Mouse (Mus musculus) stomach, postnatal 0 days (tissue): ENCODE measurements around the gene Ralgapb. TPM values are rescaled to one million over a fixed set of nuclear protein-coding genes. Genes with fewer than 3 reads are reported as not detected.

Experiments
- ATAC-seq: fragments of 200-750 bp; cut with Nextera tagmentation; 2 replicates; pipeline ENCODE4 v1.8.0; 2017; ENCODE audit not compliant: low FRiP score, low TSS enrichment
- DNase-seq: peaks from one replicate; pipeline ENCODE4 v3.0.0-alpha.2; 2016; ENCODE audit warnings: low spot score
- H3K27ac ChIP-seq: fragments of 300-500 bp; sonication (generic); replicated peaks from 2 replicates; pipeline ENCODE4 v1.5.1; 2014; ENCODE audit warnings: mild to moderate bottlenecking, control low read depth
- H3K27me3 ChIP-seq: fragments of 300-500 bp; sonication (generic); 2 replicates; pipeline ENCODE4 v1.6.1; 2014; ENCODE audit warnings: low read length; ENCODE audit not compliant: control insufficient read depth, insufficient read depth
- H3K36me3 ChIP-seq: fragments of 300-500 bp; sonication (generic); 2 replicates; pipeline ENCODE4 v1.6.1; 2014; ENCODE audit warnings: low read length, mixed read lengths; ENCODE audit not compliant: control insufficient read depth, insufficient read depth
- H3K4me1 ChIP-seq: fragments of 300-500 bp; sonication (generic); replicated peaks from 2 replicates; pipeline ENCODE4 v1.6.1; 2014; ENCODE audit warnings: antibody characterized with exemption; ENCODE audit not compliant: control insufficient read depth, insufficient read depth
- H3K4me2 ChIP-seq: fragments of 300-500 bp; sonication (generic); replicated peaks from 2 replicates; pipeline ENCODE4 v1.6.1; 2014; ENCODE audit warnings: low read depth, mild to moderate bottlenecking, control low read depth, moderate library complexity
- H3K4me3 ChIP-seq: fragments of 300-500 bp; sonication (generic); 2 replicates; pipeline ENCODE4 v1.5.1; 2014; ENCODE audit warnings: low read depth, low read length, control low read depth
- H3K9ac ChIP-seq: fragments of 300-500 bp; sonication (generic); 2 replicates; pipeline ENCODE4 v1.6.1; 2014; ENCODE audit warnings: mild to moderate bottlenecking, low read length, control low read depth, mixed read lengths
- H3K9me3 ChIP-seq: fragments of 300-500 bp; sonication (generic); 2 replicates; pipeline ENCODE4 v1.6.1; 2016; ENCODE audit warnings: low read length; ENCODE audit not compliant: control insufficient read depth
- CTCF ChIP-seq: IDR thresholded peaks from 2 replicates; pipeline ENCODE4 v1.5.1; 2016; ENCODE audit warnings: antibody characterized with exemption, low read depth, mild to moderate bottlenecking, moderate library complexity
- EP300 ChIP-seq: optimal IDR thresholded peaks from 2 replicates; pipeline ENCODE3; 2016; ENCODE audit warnings: antibody characterized with exemption
- WGBS: fragments of 180-500 bp; shearing (Covaris S2); extraction: QIAGEN DNeasy Blood & Tissue Kit; methylation state at CpG from one replicate; pipeline ENCODE4 v1.1.7; 2014; 5-methylcytosine and 5-hydroxymethylcytosine counted together
- polyA plus RNA-seq: library from polyadenylated mRNA; unstranded; fragments of >200 nt; fragmentation: Nextera tagmentation; extraction: Ambion mirVana; gene quantifications from 2 replicates; pipeline ENCODE4 v1.2.1, GENCODE M21; 2015

Gene Ralgapb
- polyA plus RNA-seq, 1 experiment from 2014 or later = 11.4 TPM

DNA sequence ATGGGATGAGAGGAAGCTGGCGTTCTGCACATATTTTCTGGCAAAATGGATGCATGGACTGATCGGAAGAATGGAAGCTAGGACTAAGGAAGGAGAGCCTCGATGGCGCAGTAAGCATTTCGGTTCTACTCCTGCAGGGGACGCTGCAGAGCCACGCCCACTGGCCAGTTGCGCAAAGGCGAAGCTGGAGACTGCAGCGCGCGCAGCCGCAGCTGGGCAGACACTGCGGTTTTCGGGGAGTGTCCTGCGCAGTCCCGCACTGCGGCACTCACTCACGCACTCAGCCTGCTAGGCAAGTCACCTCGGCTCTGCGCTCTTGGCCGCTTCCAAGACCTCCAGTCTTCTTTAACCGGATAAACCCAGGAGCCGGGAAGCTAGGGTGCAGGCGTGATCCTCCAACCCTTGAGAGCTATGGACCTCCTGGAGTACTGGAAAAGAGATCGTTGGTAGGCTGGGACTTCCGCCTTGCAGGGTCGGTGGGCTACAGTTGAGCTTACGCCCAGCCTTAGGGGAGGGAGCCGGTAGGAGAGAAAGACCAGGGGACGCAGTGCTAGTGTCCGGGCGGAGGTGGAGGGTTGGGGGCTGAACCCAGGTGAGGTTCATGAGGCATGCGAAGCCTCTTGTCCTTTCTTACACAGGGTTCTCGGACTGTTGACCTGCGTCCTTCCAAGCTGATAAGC is 34.1 kb upstream of the Ralgapb start, which contains the start of gene Snhg11:
Gene Snhg11, plus strand, starts transcription at position 196 of the 680 bp plus-strand sequence.
- DNase-seq = peak; percentile 62

DNA sequence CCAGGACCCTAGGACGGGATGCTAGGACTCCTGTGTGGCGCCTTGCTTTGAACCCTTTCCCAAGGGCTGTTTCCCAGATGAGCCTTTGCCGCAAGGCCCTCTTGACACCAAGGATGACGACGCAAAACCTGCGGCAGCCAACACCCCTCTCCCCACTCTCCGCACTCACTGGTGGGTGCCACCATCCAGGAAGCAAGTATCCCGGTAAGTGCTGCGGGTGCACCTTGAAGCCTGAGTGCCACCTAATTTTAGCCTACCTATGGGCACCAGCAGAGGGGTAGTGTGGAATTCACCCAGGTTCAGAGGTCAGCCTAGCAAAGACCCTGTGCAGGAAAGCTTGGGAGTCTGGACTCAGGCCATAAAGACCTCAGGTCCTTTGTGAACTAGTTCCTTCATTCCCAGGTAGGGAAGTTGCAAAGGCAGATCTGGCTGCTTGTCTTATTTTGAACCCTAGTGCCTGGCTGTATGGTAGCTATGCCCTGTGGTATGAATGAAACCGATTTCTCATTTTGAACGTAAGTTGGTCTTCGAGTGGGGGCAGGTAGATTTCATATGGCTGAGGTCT is 33.4 kb upstream of the Ralgapb start:
- Histone ChIP-seq H3K36me3 (no peaks in the 10 kb centered on the region), H3K4me3 (0 out of 2 replicates have a peak overlapping the region, but pooled peaks have one; percentile 10), H3K27ac (no peak overlapping the region), H3K4me1 (no peaks in the 10 kb centered on the region), H3K27me3 (no peaks in the 10 kb centered on the region), H3K9ac (no peak overlapping the region), H3K9me3 (no peaks in the 10 kb centered on the region), H3K4me2 (no peak overlapping the region)
- 36% methylated on average over 12 of the region's 12 CpGs for WGBS
- DNase-seq = no peak
- no peak for ATAC-seq
- TF ChIP-seq EP300 = no peak
- no peak for TF ChIP-seq CTCF

More for the DNA sequence above, 34.1 kb upstream of the Ralgapb start, which contains the start of gene Snhg11:
- Histone ChIP-seq H3K27ac (no peak within 1 kb of the TSS), H3K4me3 (peak within 1 kb of the TSS; percentile 10; the same call in 1 of the 2 replicates), H3K36me3 (no peaks in the 10 kb centered on the region), H3K4me1 (no peaks in the 10 kb centered on the region), H3K9ac (no peak within 1 kb of the TSS), H3K4me2 (peak within 1 kb of the TSS; percentile 45), H3K27me3 (no peaks in the 10 kb centered on the region), H3K9me3 (no peaks in the 10 kb centered on the region)
- peak; percentile 30; the same call in 1 of the 2 replicates for ATAC-seq
- 3% methylated on average over 36 of the region's 36 CpGs for WGBS
- TF ChIP-seq EP300 = no peak
- TF ChIP-seq CTCF = peak; percentile 68

DNA sequence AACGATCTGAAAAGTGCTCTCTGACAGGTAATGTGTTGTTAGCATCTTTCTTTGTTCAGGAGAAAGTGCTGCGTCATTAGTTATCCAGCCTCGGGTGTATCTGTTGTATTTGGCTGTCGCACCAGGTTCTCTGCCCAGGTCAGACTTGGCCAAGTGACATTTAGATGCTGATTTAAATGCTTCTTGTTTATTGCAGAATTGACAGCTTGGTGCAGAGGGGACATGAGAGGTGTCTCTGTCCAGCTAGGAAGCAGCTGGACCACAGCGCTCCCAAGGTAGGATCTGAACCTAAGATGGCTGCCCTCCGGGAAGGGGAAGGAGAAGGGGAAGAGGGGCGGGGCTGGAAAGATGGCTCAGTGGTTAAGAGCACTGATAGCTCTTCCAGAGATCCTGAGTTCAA is 32.9 kb upstream of the Ralgapb start:
- no peaks in the 10 kb centered on the region for H3K4me1 ChIP-seq
- no peaks in the 10 kb centered on the region for H3K27me3 ChIP-seq
- no peak for TF ChIP-seq CTCF
- TF ChIP-seq EP300 = no peak
- ATAC-seq (no peak), DNase-seq (no peak)
- no peaks in the 10 kb centered on the region for H3K36me3 ChIP-seq
- H3K27ac ChIP-seq = no peak overlapping the region
- no peak overlapping the region for H3K9ac ChIP-seq
- WGBS = 55% methylated on average over 7 of the region's 7 CpGs
- no peaks in the 10 kb centered on the region for H3K9me3 ChIP-seq
- H3K4me3 ChIP-seq = no peak overlapping the region
- H3K4me2 ChIP-seq = no peak overlapping the region

DNA sequence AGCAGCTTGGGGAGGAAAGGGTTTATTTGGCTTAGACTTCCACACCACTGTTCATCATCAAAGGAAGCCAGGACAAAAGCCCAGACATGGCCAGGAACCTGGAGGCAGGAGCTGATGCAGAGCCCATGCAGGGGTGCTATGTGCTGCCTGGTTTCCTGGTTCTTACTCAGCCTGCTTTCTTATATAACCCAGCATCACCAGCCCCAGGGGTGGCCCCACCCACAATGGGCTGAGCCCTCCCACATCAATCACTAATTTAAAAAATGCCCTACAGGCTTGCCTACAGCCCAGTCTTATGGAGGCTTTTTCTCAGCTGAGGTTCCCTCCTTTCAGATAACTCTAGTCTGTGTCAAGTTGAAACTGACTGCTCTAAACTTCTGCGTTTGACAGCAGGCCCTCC is 31.8 kb upstream of the Ralgapb start:
- H3K27ac ChIP-seq = no peak overlapping the region
- H3K4me3 ChIP-seq = no peak overlapping the region
- WGBS = 88% methylated on average over 1 of the region's 1 CpGs
- H3K4me1 ChIP-seq = no peaks in the 10 kb centered on the region
- no peak overlapping the region for H3K9ac ChIP-seq
- no peaks in the 10 kb centered on the region for H3K27me3 ChIP-seq
- no peak for DNase-seq
- no peaks in the 10 kb centered on the region for H3K36me3 ChIP-seq
- no peak for ATAC-seq
- H3K4me2 ChIP-seq = no peak overlapping the region
- no peaks in the 10 kb centered on the region for H3K9me3 ChIP-seq
- TF ChIP-seq EP300 (no peak), CTCF (no peak)

DNA sequence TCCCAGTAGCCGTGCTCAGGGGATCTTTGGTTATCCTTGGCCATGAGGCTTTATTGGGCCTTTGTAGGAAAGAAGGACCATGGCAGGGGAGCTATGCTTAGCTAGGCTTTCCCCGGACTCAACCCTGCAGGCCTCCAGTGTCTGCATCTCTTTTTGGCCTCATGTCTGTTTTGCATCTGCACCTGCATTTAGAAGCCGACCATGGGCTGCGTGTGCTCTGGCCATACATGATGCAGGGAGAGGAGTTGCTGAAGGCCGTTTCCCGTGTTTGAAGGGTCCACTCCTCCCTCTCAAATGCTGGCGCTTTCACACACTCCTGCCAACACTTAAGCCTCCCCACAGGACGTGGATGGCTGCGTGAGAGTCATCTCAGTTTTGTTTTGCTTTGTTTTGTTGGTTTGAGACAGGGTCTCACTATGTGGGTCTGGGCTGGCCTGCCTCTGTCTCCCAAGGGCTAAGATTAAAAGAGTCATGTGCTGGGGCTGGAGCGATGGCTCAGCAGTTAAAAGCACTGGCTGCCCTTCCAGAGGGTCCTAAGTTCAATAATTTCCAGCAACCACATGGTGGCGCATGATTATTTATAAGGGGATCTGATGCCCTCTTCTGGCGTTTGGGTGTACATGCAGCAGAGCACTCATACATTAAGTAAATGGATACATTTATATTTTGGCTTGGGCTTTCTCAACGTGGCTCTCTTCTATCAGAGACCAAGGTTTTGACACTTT is 30.1 kb upstream of the Ralgapb start:
- H3K36me3 ChIP-seq = no peaks in the 10 kb centered on the region
- H3K9ac ChIP-seq = no peak overlapping the region
- no peaks in the 10 kb centered on the region for H3K4me1 ChIP-seq
- TF ChIP-seq EP300 (no peak), CTCF (peak; percentile 97)
- 43% methylated on average over 13 of the region's 13 CpGs for WGBS
- H3K9me3 ChIP-seq = no peaks in the 10 kb centered on the region
- DNase-seq = peak; percentile 53
- no peak overlapping the region for H3K27ac ChIP-seq
- ATAC-seq = no peak
- no peak overlapping the region for H3K4me2 ChIP-seq
- no peaks in the 10 kb centered on the region for H3K27me3 ChIP-seq
- H3K4me3 ChIP-seq = no peak overlapping the region

DNA sequence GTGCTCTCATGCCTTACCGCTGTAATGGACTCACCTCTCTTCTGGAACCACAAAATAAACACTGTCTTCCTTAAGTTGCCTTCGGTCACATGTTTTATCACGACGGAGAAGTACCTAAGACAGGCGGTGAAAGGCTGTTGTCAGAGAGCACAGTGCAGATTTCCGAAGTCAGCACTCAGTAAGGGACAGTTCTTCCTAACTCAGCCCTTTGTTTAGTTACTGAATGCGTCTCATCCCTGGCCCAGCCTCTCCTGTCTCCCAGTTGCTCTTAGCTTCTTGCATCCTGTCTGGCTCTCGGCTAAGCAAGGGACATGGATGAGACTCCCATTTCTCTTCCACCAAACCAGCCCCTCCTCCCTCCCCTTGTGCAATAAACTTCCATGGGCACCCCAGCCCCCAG is 23.6 kb upstream of the Ralgapb start:
- H3K27ac ChIP-seq = no peak overlapping the region
- H3K9me3 ChIP-seq = no peaks in the 10 kb centered on the region
- TF ChIP-seq CTCF (no peak), EP300 (no peak)
- 19% methylated on average over 8 of the region's 8 CpGs for WGBS
- DNase-seq (no peak), ATAC-seq (no peak)
- no peaks in the 10 kb centered on the region for H3K36me3 ChIP-seq
- no peaks in the 10 kb centered on the region for H3K4me1 ChIP-seq
- H3K9ac ChIP-seq = no peak overlapping the region
- no peaks in the 10 kb centered on the region for H3K27me3 ChIP-seq
- H3K4me2 ChIP-seq = no peak overlapping the region
- H3K4me3 ChIP-seq = no peak overlapping the region
